Mouse (Mus musculus) neural tube, embryonic 12.5 days (tissue): ENCODE measurements around the gene Mapk7. TPM values are rescaled to one million over a fixed set of nuclear protein-coding genes. Genes with fewer than 3 reads are reported as not detected.

Source experiments
- ATAC-seq: fragments of 200-750 bp; cut with Nextera tagmentation; 2 replicates; pipeline ENCODE4 v1.8.0; 2017; ENCODE audit warnings: low read depth, mild to moderate bottlenecking, moderate TSS enrichment, moderate library complexity; ENCODE audit not compliant: low FRiP score
- H3K27ac ChIP-seq: fragments of 300-500 bp; sonication (generic); 2 replicates; pipeline ENCODE4 v1.5.1; 2016
- H3K27me3 ChIP-seq: fragments of 300-500 bp; sonication (generic); replicated peaks from 2 replicates; pipeline ENCODE4 v1.6.1; 2016; ENCODE audit warnings: mild to moderate bottlenecking
- H3K36me3 ChIP-seq: fragments of 300-500 bp; sonication (generic); 2 replicates; pipeline ENCODE4 v1.6.1; 2016; ENCODE audit warnings: mild to moderate bottlenecking
- H3K4me1 ChIP-seq: fragments of 300-500 bp; sonication (generic); 2 replicates; pipeline ENCODE4 v1.6.1; 2016
- H3K4me2 ChIP-seq: fragments of 300-500 bp; sonication (generic); replicated peaks from 2 replicates; pipeline ENCODE4 v1.6.1; 2016; ENCODE audit warnings: mild to moderate bottlenecking
- H3K4me3 ChIP-seq: fragments of 300-500 bp; sonication (generic); 2 replicates; pipeline ENCODE4 v1.5.1; 2016
- H3K9ac ChIP-seq: fragments of 300-500 bp; sonication (generic); 2 replicates; pipeline ENCODE4 v1.6.1; 2016; ENCODE audit warnings: mild to moderate bottlenecking
- H3K9me3 ChIP-seq: fragments of 300-500 bp; sonication (generic); 2 replicates; pipeline ENCODE4 v1.6.1; 2016; ENCODE audit warnings: mild to moderate bottlenecking
- WGBS: fragments of 180-500 bp; shearing (Covaris S2); methylation state at CpG from one replicate; pipeline ENCODE4 v1.1.7; 2016; 5-methylcytosine and 5-hydroxymethylcytosine counted together
- polyA plus RNA-seq: library from polyadenylated mRNA; unstranded; fragments of >200 nt; fragmentation: Nextera tagmentation; extraction: Ambion mirVana; gene quantifications from 2 replicates; pipeline ENCODE4 v1.2.1, GENCODE M21; 2016

Gene Mapk7
- polyA plus RNA-seq, 1 experiment from 2014 or later = 93.7 TPM

- no peaks in the 10 kb centered on the region for H3K36me3 ChIP-seq
- no peaks in the 10 kb centered on the region for H3K9me3 ChIP-seq
- 88% methylated on average over 8 of the region's 8 CpGs for WGBS
- H3K9ac ChIP-seq = no peak overlapping the region
- no peak overlapping the region for H3K4me3 ChIP-seq
- no peak overlapping the region for H3K4me2 ChIP-seq
- no peak overlapping the region for H3K27ac ChIP-seq
- H3K4me1 ChIP-seq = peaks cover 9% of the 10 kb centered on the region; the same call in 1 of the 2 replicates
- no peak for ATAC-seq
- H3K27me3 ChIP-seq = no peaks in the 10 kb centered on the region
Measured at GRCm38 (mm10) chr11:61447296-61447695, 46.9 kb downstream of the Mapk7 start.

GRCm38 (mm10) chr11:61443807-61444206, 50.4 kb downstream of the Mapk7 start:
- 86% methylated on average over 6 of the region's 6 CpGs for WGBS
- no peak overlapping the region for H3K27ac ChIP-seq
- no peaks in the 10 kb centered on the region for H3K27me3 ChIP-seq
- H3K9ac ChIP-seq = no peak overlapping the region
- H3K4me3 ChIP-seq = no peak overlapping the region
- no peaks in the 10 kb centered on the region for H3K36me3 ChIP-seq
- H3K4me2 ChIP-seq = no peak overlapping the region
- H3K4me1 ChIP-seq = peaks cover 9% of the 10 kb centered on the region; the same call in 1 of the 2 replicates
- no peaks in the 10 kb centered on the region for H3K9me3 ChIP-seq
- ATAC-seq = no peak

DNA sequence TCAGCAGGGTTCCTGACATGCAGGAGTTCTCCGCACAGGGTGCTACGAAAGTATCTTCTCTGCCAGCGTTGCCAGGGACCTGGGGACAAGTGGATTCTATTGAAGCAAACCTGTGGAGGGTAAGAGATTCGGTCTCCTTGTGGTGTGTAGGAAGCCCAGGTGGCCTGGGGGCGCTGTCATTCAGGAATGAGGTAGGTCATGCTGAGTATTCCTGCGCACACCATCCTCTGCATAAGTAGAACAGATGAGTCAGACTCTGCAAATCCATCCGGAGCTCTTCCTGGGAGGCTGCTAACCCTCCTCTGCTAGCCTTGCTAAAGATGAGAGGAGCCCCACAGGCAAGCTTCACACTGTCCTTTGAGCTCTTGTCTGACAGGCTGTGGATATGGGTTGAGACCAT, 52.5 kb downstream of the Mapk7 start:
- no peaks in the 10 kb centered on the region for H3K27me3 ChIP-seq
- H3K9ac ChIP-seq = no peak overlapping the region
- no peak overlapping the region for H3K4me2 ChIP-seq
- H3K36me3 ChIP-seq = no peaks in the 10 kb centered on the region
- no peak overlapping the region for H3K27ac ChIP-seq
- no peak for ATAC-seq
- WGBS = 86% methylated on average over 7 of the region's 7 CpGs
- H3K9me3 ChIP-seq = no peaks in the 10 kb centered on the region
- no peaks in the 10 kb centered on the region for H3K4me1 ChIP-seq
- no peak overlapping the region for H3K4me3 ChIP-seq

DNA sequence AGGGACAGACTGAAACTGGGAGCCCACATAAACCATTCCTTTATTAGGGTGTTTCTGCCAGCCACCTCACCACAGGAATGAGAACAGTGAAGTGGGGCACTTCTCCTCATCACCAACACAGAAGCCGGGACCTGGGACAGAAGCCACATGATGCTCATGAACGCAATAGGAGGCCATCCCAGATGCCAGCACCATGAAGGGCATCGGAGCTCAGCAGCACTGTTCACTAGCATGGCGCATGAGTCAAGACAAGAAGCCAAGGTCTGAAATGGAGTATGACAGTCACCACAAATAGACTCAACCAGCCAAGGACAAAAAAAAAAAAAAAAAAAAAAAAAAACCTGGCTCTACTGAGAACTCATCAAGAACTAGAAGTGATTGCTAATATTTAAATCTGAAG, 53.8 kb downstream of the Mapk7 start:
- no peak overlapping the region for H3K9ac ChIP-seq
- 95% methylated on average over 4 of the region's 4 CpGs for WGBS
- H3K4me3 ChIP-seq = no peak overlapping the region
- H3K4me2 ChIP-seq = no peak overlapping the region
- peaks cover 10% of the 10 kb centered on the region; the same call in 1 of the 2 replicates for H3K4me1 ChIP-seq
- no peak for ATAC-seq
- no peaks in the 10 kb centered on the region for H3K9me3 ChIP-seq
- no peaks in the 10 kb centered on the region for H3K36me3 ChIP-seq
- H3K27ac ChIP-seq = no peak overlapping the region
- no peaks in the 10 kb centered on the region for H3K27me3 ChIP-seq

GRCm38 (mm10) chr11:61439170-61439569, 55.0 kb downstream of the Mapk7 start:
- no peak for ATAC-seq
- Histone ChIP-seq H3K27me3 (no peaks in the 10 kb centered on the region), H3K27ac (no peak overlapping the region), H3K9ac (no peak overlapping the region), H3K9me3 (no peaks in the 10 kb centered on the region), H3K36me3 (no peaks in the 10 kb centered on the region), H3K4me1 (peaks cover 10% of the 10 kb centered on the region; the same call in 1 of the 2 replicates), H3K4me3 (no peak overlapping the region), H3K4me2 (no peak overlapping the region)
- WGBS = 84% methylated on average over 3 of the region's 3 CpGs

Other genes starting within 250 kb of the Mapk7 start
- 23.0 and 26.5 TPM in 2 replicates for gene Aldh3a2, start 226.9 kb downstream of the Mapk7 start, polyA plus RNA-seq
- not detected in 2 replicates for gene Slc47a2, start 151.5 kb downstream of the Mapk7 start, polyA plus RNA-seq
- 0.06 and 0.17 TPM in 2 replicates for gene Slc47a1, start 116.1 kb downstream of the Mapk7 start, polyA plus RNA-seq
- 8.9 and 9.2 TPM in 2 replicates for gene Rnf112, start 40.3 kb downstream of the Mapk7 start, polyA plus RNA-seq
- gene Mfap4, start 9.0 kb downstream of the Mapk7 start, polyA plus RNA-seq = 103 and 133 TPM in 2 replicates
- 31.0 and 31.1 TPM in 2 replicates for gene B9d1, start 10.7 kb upstream of the Mapk7 start, polyA plus RNA-seq
- 40.6 and 43.8 TPM in 2 replicates for gene Epn2, start 85.3 kb upstream of the Mapk7 start, polyA plus RNA-seq
- 9.2 and 10.1 TPM in 2 replicates for gene Grap, start 158.9 kb upstream of the Mapk7 start, polyA plus RNA-seq
- gene Fam83g, start 189.7 kb upstream of the Mapk7 start, polyA plus RNA-seq = 0.47 and 0.56 TPM in 2 replicates
- not detected in 2 replicates for gene Slc5a10, start 226.4 kb upstream of the Mapk7 start, polyA plus RNA-seq